Mouse (Mus musculus) spleen, postnatal 10 days (tissue): ENCODE measurements around the gene Olfr15.

ENCODE experiments used
- DNase-seq, 2 experiments: peaks; one replicate each; pipeline ENCODE4 v3.0.0; 2021 to 2022; ENCODE audit warnings: low spot score in 2 of 2

Olfr15 gene

GRCm38 (mm10) chr16:3872216-3873047 is 41.8 kb downstream of the Olfr15 start, which contains the start of gene Naa60:
Naa60 (plus strand) TSS chr16:3872375.
- peak; percentile 73 to 88 for DNase-seq

GRCm38 (mm10) chr16:3876346-3876745 is 45.7 kb downstream of the Olfr15 start:
- DNase-seq, result no peak

GRCm38 (mm10) chr16:3884201-3885064 is 53.8 kb downstream of the Olfr15 start, which contains the start of the genes Zfp597 and Gm20695:
Zfp597 (minus strand) TSS chr16:3884561.
Gm20695 (plus strand) TSS chr16:3884648.
- DNase-seq, result peak; percentile 95 to 96

GRCm38 (mm10) chr16:3885065-3885670 is 54.5 kb downstream of the Olfr15 start:
- peak; percentile 21 to 28 for DNase-seq

GRCm38 (mm10) chr16:3891621-3892295 is 61.1 kb downstream of the Olfr15 start:
- no peak for DNase-seq

- no peak for DNase-seq
These were observed 63.1 kb downstream of the Olfr15 start for GRCm38 (mm10) chr16:3893739-3894138.
